Mouse (Mus musculus) adrenal gland, adult 2 months (tissue): Measurements from ENCODE around the gene Hspa5. TPM values are rescaled to one million over a fixed set of nuclear protein-coding genes. Genes with fewer than 3 reads are reported as not detected.
A peak's percentile ranks its signal among the peaks of the same experiment; 100 is the strongest.
"Not testable (repeated sequence)": the region's sequence is repeated elsewhere in the genome, so short reads cannot be mapped to it uniquely, and the experiment has no call there.

Experiments
- DNase-seq: peaks from one replicate; pipeline ENCODE4 v3.0.0; 2021
- long read RNA-seq: library from polyadenylated mRNA; stranded (forward); transcript quantifications from one replicate; pipeline ENCODE4 v2.0.0, GENCODE M21; 2021
- polyA plus RNA-seq: library from polyadenylated mRNA; depleted of rRNA; stranded (reverse); fragments of >200 nt; gene quantifications from 2 replicates; pipeline ENCODE4 v1.2.3, GENCODE M21; 2012; rRNA removed
- total RNA-seq, 2 experiments: library from RNA; stranded (reverse); gene quantifications; 2 replicates each; pipeline ENCODE4 v1.2.3; 2021

The Hspa5 gene
- total RNA-seq = 100 to 1,000 TPM; 501 to 605 TPM
- polyA plus RNA-seq = 869 and 995 TPM in 2 replicates
- long read RNA-seq, transcript Hspa5-202 (8 exons, 2,613 nt) = minor isoform, 180 of 805 reads
- long read RNA-seq, transcript Hspa5-201 (9 exons, 3,672 nt) = major isoform, 591 of 805 reads
- long read RNA-seq, partial matches to known transcripts = 20 of 805 reads
- long read RNA-seq, other reads (novel, unspliced or antisense) = 14 of 805 reads

GRCm38 (mm10) chr2:34771368-34772226 lies at the start of gene Hspa5:
TSS of gene Hspa5 (plus strand) at chr2:34771970.
- peak; percentile 100 for DNase-seq

GRCm38 (mm10) chr2:34725269-34725668 lies 46.5 kb upstream of the Hspa5 start:
- no peak for DNase-seq

GRCm38 (mm10) chr2:34727045-34727728 lies 44.6 kb upstream of the Hspa5 start:
- no peak for DNase-seq

GRCm38 (mm10) chr2:34736626-34737025 lies 35.1 kb upstream of the Hspa5 start:
- DNase-seq = no peak

- DNase-seq = no peak
Measured at GRCm38 (mm10) chr2:34737911-34738310, 33.9 kb upstream of the Hspa5 start.

- no peak for DNase-seq
Measured at GRCm38 (mm10) chr2:34739684-34740391, 31.9 kb upstream of the Hspa5 start.

GRCm38 (mm10) chr2:34741390-34742159 lies 30.2 kb upstream of the Hspa5 start:
- DNase-seq = no peak

- DNase-seq = peak; percentile 11
Measured at GRCm38 (mm10) chr2:34742675-34743074, 29.1 kb upstream of the Hspa5 start.

GRCm38 (mm10) chr2:34744476-34744875 lies 27.3 kb upstream of the Hspa5 start:
- DNase-seq = no peak

- DNase-seq = no peak
Measured at GRCm38 (mm10) chr2:34745673-34746072, 26.1 kb upstream of the Hspa5 start.

GRCm38 (mm10) chr2:34748479-34748878 lies 23.3 kb upstream of the Hspa5 start:
- DNase-seq = no peak

- DNase-seq = no peak
Measured at GRCm38 (mm10) chr2:34750245-34750644, 21.5 kb upstream of the Hspa5 start.

GRCm38 (mm10) chr2:34753811-34754550 lies 17.8 kb upstream of the Hspa5 start:
- peak; percentile 94 for DNase-seq

GRCm38 (mm10) chr2:34754551-34755358 lies 17.0 kb upstream of the Hspa5 start, which contains the start of gene Gapvd1:
TSS of gene Gapvd1 (minus strand) at chr2:34755232.
- DNase-seq = peak; percentile 52

- DNase-seq = no peak
Measured at GRCm38 (mm10) chr2:34757341-34757740, 14.4 kb upstream of the Hspa5 start.

GRCm38 (mm10) chr2:34761272-34761671 lies 10.5 kb upstream of the Hspa5 start:
- not testable (repeated sequence) for DNase-seq

- no peak for DNase-seq
Measured at GRCm38 (mm10) chr2:34762174-34762573, 9.6 kb upstream of the Hspa5 start.

GRCm38 (mm10) chr2:34762872-34763271 lies 8.9 kb upstream of the Hspa5 start:
- DNase-seq = no peak

- no peak for DNase-seq
Measured at GRCm38 (mm10) chr2:34764801-34765200, 7.0 kb upstream of the Hspa5 start.

GRCm38 (mm10) chr2:34770049-34770448 lies 1.7 kb upstream of the Hspa5 start:
- DNase-seq = no peak
